Mouse (Mus musculus): ENCODE data around the gene Dbnl. TPM values are rescaled to one million over a fixed set of nuclear protein-coding genes. Genes with fewer than 3 reads are reported as not detected.

Dbnl gene
- 100 to 1,000 TPM; 119 to 149 TPM for polyA plus RNA-seq (2017; shearing (Covaris generic))

DNA sequence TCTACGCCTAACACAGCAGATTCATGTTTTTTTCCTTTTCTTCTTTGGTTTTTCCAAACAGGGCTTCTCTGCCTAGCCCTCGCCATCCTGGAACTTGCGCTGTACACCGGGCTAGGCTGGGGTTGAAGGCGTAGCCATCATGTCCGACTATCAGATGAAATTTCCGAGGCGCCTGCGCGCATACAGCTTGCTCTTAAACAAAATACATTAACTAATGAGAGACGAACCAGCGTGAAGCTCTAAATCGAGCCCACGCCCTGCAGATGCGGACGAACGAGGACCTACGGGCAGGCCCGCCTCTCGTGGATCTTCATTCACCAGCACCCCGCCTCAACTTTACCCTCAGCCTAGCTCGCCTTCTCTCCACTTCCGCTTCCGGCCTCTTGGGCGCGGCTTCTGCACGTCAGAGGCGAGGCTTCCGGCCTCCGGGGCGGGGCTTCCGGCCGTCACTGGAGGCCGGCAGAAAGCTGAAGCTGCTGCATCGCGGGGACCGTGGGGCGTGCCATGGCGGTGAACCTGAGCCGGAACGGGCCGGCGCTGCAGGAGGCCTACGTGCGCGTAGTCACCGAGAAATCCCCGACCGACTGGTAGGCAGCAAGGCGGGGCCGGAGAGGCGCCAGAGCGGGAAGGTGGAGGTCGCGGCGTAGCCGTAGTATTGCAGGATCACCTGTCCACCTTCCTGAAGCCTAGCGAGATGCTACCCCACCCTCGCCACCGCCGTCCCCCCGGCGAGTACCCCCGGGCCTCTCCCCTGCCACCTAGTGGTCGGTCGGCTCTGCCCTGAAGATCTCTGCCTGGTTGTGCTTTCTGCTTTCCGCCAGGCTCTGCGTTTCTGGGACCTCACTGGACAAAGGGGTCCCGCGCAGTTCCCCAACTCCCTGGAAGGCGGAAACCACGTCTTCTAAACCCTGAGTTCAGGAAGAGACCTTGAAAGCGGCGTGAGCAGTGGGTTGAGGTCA, at the start of gene Dbnl:
Dbnl (plus strand) TSS at position 433 of the 959 bp plus-strand sequence.
- ATAC-seq: peak; percentile 89

DNA sequence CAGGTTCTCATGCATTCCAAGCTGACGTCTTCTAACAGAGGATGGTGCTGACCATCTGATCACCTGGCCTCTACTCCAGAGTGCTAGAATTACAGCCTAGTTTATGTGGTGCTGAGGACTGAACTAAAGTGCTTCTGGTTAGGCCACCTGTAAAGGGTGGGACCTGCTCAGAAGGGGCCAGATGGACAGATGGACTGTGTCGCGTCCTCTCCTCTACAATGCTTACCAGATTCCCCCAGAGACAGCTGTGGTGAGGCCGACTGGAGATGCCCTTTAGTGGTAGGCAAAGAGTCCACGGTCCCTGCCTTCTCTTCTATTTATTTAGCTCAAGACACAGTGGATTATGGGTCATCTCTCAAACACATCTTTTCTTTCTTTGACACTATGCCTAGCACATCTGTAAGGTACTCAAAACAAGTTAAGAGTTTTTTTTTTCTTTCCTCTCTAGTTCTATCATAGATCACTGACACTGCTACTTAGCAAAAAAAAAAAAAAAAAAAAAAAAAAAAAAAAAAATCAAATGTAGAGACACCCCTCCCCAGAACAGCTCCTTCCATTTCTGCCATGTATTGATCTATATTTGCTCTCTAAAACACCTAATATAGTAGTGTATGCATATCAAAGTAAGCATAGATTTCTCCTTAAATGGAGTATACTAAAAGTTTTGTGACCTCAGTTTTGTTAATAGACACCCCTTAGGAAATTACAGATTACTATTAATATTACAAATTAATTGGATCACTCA, 49.2 kb upstream of the Dbnl start:
- no peak for ATAC-seq

DNA sequence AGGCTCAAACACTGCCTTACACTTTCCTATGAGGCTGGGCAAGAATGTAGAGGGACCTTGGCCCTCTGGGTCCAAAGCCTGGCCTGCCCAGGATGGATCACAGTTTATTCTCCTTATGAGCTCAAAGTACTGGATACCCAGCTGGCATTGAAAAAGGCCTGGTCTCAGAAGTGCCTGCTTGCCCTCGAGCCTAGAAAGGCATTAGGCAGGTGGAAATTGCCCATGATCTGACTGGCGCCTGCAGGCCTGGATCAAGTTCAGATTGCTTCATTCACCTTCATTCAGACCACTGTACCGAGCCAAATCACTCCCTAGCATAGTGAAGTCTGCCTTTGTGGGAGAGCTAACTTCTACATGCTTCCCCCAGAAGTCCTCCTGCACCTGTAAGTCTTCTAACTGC, 48.4 kb upstream of the Dbnl start:
- ATAC-seq: no peak

DNA sequence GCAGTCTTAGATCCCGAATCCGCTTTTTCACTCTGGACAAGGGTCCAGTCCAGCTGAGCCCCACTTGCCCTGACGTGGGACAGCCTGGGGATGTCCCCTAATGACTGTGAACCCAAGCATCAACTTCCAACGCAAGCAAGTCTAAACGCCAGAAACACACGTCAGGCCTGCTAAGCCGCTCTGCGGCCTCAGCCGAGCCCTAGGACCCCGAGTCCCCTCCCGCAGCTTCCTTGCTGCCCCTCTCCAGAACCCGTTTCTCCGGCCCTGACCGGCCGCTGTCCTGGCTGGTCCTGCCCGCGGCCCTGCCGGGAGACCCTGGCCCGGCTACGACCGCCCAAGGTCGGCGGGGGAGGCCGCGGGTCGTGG, 47.7 kb upstream of the Dbnl start:
- ATAC-seq: no peak

DNA sequence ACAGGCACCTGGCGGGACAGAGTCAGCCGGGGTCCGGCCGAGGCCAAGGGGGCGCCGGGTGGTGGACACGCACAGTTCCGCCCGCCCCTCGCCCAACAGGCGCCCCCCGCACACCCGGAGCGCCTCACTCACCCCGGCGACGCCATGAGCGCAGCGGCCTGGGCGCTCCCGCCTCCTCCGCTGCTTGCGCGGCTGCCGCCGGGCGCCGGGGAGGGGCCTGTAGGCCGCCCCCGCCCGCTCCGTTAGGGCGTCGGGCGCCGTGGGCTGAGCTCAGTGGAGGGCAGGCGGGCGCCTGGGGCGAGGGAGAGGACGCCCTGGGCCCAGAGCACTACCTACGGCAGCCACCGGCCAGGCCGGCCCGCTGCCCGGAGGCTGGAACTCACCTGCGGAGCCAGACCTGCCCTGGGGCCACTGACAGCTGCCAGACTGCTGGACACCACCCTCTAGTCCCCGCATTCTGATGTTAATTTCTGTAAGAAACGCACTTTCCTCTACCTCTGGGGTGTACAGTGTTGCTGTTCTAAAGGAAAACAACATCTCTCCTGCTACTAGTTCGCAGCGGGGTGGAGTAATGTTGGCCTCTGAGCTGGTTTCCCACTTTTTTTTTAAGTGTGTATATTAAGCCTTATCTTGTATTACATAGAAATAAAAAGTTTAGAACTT, 47.2 kb upstream of the Dbnl start:
- ATAC-seq: peak; percentile 83

DNA sequence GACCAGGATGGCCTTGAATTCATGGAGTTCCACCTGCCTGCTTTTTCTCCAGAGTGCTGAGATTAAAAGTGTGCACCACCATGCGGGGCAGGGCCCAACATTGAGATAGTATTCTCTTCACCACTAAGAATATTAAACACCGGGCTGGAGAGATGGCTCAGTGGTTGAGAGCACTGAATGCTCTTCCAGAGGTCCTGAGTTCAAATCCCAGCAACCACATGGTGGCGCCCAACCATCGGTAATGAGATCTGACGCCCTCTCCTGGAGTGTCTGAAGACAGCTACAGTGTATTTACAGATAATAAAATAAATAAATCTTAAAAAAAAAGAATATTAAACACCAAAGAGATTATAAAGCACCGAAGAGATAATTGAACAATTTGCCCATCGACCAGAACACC, 46.2 kb upstream of the Dbnl start:
- ATAC-seq: no peak

DNA sequence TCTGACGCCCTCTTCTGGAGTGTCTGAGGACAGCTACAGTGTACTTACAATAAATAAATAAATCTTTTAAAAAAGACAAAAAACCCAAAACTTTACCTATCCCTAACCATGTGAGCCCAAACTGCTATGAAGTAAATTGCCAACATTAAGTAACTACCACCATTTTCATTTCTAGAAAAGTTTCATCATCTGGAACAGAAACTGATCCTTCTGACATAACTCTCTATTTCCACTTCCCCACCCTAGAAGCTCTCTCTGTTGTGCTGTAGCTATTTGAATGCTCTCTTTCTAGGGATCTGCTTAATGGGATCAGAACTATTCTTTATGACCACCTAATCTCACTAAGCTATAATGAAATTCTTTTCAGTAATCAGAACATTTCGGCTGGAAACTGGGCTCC, 43.3 kb upstream of the Dbnl start:
- no peak for ATAC-seq

DNA sequence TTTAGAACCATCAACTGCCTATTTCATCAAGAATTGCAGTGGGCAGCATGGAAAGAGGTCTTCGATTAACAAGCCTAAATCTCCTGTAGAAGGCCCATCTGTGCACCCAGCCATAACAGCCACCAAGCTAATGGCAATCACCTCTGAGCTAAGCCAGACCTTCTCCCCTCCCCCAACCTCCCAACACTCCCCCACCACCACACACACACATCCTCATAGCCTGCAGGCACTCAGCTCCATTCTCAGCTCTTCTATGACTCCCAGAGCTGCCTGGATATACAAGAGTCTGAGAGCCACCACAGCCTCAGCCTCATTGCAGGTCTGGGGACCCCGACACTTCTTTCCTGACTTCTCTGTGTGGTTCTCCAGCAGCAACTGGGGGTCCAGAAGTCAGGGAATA, 34.5 kb upstream of the Dbnl start:
- ATAC-seq: no peak

DNA sequence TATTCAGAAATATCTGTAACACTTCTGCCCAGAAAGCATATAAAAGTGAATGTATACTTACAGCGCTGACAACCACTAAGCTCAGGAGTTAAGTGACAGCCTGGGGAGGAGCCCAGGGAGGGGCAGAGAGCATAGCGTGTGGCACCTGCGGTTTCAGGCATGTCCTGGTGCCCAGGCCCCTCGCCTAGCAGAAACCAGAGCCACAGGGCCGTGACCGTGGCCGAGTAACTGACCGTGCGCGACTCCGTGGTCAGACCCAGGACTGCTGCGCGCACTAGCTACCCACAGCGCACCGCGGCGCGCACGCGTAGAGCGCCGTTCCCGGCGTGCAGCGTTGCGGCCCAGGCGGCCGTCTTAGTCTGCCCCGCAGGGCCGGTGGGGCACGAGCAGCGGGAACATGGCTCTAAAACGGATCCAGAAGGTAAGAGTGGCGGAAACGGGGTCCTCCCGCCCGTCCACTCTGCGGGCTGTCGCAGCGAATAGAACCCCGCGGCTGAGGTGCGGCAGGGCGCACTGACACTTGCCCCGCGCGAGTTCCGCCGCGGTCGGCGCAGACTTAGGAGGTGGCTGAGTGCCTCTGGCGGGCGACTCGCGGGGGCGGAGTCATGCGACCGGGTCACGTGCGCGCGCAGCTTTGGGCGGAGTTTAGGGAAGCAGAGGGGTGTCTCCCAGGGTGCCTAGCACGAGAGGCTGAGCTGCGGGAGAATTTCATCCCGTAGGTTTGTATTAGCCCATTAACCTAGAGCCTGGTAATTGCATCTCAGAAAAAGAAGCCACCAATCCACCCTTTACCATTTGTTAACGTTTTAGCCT, 26.3 kb upstream of the Dbnl start, which contains the start of gene Urgcp:
Urgcp (minus strand) TSS at position 557 of the 813 bp plus-strand sequence.
- ATAC-seq: peak; percentile 90

DNA sequence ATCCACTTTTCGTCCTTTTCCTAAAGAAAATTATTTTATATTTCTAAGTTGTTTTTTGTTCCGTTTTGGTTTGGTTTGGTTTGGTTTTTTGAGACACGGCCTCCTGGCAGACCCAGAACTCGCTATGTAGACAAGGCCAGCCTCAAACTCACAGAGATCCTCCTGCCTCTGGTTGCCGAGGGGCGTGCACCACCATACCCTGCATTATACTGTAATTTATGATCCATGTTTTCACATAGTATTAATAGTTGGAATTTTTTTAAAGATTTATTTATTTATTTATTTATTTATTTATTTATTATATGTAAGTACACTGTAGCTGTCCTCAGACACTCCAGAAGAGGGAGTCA, 25.7 kb upstream of the Dbnl start:
- no peak for ATAC-seq

DNA sequence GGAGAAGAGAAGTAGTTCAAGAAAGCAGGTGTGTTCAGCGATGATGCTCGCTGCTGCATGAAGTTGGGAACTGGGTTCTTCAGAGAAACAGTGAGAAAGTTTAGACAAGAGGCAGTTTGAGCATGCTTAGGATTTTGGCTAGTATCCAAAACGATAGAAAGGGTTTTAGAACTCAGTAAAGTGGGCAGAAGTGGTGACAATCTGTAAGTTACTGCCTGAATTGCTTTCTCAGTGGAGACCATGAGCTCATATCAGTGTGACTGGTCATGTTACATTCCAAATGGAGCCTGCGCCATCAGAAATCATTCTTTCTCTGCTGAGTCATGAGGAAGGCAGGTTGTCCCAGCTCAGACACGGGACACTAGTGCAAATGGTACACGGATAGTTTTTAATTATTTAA, 22.3 kb upstream of the Dbnl start:
- ATAC-seq: no peak

DNA sequence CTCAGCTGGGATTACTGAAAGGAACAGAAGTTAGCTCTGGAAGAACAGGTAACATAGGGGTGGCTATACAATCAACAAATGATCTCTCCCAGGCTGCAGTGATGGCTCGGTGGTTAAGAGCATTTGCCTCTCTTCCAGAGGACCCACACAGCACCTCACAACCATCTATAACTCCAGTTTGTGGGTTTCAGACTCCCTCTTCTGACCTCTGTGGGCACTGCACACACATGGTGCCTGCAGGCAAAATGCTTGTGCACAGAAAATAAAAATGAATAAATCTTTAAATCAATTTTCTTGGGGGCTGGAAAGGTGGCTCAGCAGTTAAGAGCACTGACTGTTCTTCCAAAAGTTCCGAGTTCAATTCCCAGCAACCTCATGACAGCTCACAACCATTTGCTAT, 9.8 kb upstream of the Dbnl start:
- no peak for ATAC-seq

DNA sequence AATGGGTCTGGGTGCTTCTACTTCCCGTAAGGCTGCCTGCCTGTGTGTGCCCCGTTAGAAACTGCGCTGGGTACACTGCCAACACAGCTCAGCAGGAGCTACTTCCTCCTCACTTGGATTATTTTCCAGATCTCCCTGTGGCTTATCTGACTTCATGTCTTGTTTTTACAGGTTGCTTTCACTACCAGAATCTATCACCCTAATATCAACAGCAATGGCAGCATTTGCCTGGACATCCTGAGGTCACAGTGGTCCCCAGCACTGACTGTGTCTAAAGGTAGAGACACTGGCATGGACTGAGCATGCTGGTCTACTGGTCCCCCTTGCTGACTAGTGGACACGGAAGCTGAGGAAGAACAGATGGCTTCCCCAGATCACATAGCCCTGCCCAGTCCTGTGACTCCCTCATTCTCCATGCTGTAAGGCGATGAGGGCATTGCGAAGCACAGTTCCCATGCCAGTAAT, 8.2 kb upstream of the Dbnl start:
- ATAC-seq: no peak

DNA sequence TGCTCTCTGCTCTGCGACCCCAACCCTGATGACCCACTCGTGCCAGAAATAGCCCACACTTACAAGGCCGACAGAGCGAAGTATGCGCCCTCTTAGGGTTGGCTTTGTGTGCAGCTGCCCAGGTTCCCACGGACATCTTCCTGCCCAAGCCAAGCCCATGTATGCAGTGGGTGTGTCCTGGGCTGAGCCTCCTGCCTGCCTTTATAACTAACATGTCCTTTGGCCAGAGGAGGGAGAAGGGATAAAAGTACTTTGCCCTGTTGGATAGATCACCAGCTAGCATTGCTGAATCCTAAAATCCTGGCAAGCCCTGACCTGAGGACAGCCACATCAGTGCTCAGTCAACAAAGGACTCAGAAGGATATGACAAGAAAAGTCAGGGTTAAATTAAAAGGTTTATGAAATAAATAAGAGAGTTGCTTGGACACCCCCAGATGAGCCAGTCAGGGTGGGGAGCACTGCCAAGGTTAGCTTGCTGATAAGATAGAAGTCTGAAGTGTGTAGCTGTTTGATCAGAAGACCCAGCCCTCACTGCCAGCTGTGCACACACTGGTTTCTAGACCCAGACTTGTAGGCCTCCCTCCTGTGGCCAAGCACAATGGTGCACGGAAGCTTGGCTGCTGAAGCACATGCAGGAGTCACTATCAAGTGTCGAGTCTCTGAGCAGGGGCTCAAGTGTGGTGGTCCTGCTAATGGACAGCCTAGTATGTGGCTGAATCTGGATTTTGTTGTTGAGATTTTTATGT, 5.9 kb upstream of the Dbnl start:
- no peak for ATAC-seq

DNA sequence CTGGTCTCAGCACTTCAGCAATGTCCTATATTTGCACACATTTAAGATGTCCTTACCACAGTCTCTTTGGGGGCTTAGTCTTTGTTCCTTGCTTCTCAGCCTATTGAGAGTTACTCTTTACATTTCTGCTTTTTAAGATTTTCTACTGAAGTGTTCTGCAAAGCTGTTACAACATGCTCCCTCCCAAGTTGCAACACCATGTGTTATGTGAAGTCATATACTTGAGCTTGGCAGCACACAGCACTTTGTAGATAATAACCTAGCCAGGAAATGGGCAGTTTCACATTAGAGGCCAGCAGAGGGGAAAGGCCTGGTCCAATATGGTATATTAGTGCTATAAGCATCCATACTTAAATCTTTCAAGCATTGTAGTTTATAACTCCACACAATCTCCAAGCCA, 2.6 kb upstream of the Dbnl start:
- no peak for ATAC-seq

DNA sequence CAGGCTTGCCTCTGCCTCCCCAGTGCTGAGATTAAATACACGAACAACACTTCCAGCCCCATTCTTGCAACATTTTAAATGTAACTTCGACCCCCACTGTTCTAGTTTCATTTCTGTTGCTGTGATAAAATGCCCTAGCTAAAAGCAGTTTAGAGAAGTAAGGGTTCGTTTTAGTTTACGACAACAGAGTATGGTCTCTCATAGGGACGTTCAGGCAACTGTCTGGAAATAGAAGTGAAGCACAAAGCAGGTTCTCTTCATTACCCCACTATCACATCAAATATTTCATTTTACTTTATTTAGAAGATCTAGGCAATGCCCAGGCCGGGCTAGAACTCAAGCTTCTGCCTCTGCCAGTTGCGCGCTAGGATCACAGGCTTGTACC, 625 bp upstream of the Dbnl start:
- ATAC-seq: no peak

DNA sequence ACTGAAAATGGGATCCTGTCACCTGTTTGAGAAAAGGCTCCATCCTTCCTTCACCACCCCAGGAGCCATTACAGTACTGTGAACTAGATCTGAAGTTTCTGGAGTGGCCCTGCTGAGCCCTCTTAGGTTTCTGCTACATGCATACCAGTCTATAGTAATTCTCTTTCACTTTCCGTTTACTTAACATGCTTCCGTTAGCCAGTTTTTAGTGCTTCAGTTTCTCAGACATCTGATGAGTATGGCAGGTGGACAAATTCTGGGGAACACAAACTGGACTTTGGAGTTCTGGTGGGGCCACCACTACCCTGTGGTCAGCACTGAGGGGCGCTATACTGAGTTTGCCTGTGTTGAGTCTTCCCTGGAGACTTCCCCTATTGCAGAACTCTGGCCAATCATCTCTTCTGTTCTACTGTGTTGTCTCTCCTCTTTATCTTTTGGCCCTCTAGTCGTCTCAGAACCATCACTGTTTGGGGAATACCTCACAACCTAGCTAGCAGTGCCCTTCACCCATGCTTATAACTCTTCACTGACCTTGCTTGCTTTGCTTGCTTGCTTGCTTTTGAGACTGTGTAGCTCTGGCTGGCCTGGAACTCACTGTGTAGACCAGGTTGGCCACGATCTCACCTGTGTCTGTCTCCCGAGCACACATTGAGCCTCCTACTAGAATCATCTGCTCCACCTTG, 924 bp downstream of the Dbnl start:
- peak; percentile 47 for ATAC-seq

DNA sequence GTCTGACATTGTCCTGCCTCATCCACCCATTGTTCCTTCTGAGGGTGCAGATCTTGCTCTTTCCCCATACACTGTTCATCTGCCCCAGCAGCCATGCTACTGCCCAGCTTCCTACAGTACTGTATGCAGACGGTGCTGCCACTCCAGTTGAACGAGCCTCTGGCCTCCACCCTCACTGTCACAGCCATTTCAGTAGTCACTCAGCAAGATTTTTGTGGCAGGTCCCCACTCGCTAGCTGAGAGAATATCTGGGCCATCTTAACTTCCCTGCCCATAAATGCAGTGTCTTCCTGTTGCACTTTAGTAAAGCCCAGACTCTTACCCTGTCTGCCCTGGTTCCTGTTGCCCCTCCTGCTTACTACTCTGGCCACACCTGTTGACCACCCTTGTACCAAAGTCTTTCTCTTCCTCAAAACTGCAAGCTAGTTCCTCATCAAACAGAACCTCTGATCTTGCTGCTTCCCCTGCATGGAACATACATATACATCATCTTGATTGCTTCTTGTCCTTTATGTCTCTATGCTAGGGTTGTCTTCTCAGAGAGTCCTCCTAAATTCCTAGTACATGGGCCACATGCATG, 1.6 kb downstream of the Dbnl start:
- ATAC-seq: no peak

DNA sequence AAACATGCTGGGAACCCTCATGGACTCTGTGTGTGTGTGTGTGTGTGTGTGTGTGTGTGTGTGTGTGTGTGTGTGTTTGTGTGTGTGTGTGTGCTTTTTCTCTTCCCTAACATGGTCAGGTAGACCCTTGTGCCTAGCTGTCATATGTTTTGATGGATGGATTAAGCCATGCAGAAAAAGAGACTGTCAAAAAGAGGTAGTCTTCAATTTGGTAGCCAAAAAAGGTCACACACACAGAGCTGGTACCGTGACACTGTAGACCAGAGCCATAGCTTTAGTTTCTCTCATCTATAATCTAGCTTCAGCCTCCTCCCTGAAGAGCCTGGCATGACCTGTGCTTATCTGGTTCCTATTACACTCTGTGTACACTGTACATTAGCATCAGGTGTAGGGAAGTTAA, 2.1 kb downstream of the Dbnl start:
- ATAC-seq: no peak

DNA sequence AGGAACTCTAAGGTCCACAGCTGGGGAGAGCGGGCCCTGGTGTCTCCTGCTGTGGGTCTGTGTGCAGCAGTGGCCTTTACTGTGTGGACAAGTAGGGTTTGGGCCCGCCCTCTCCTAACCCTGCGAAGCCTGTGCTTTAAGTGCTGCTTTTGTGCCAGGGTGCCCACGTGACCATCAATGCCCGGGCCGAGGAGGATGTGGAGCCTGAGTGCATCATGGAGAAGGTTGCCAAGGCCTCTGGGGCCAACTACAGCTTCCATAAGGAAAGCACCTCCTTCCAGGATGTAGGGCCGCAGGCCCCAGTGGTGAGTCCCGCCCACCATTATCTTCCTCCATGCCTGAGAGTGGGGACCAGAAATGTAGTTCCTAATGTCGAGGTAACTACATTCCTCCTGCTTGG, 7.0 kb downstream of the Dbnl start:
- no peak for ATAC-seq

DNA sequence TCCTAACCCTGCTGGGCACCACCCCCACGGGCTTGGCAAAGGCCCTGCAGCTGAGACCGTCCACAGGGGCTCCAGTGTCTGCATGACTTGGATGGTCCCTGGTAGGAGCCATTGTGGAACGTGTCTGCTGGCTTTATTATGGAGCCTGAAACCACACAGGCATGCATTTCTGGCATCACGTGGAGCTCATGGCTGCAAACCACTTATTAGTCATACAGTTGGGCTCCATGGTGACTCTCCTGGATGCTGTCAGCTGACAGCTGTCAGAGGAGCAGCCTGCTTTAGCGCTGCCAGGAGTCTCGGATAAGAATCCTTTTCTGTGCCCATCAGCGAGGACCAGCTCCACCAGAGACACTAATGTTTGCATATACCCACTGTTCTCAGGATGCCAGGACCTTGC, 7.4 kb downstream of the Dbnl start:
- ATAC-seq: no peak

All from activated CD4-positive, CD25-positive, alpha-beta regulatory T cell, adult 4 months (primary cell).